Mouse (Mus musculus) lung, embryonic 14.5 days (tissue): ENCODE measurements at regions not wholly inside any gene's neighbourhood (a gene's known extent, or its start where the extent isn't known, plus 50 kb on each side); places are given as distances from the start of the nearest gene placed in this dataset.
A peak's percentile ranks its signal among the peaks of the same experiment; 100 is the strongest.
"Not testable (repeated sequence)": the region's sequence is repeated elsewhere in the genome, so short reads cannot be mapped to it uniquely, and the experiment has no call there.

Experiments
- ATAC-seq: fragments of 200-750 bp; cut with Nextera tagmentation; 2 replicates; pipeline ENCODE4 v1.8.0; 2017; ENCODE audit warnings: mild to moderate bottlenecking, moderate TSS enrichment, moderate library complexity; ENCODE audit not compliant: insufficient read depth
- DNase-seq: peaks from one replicate; pipeline ENCODE4 v3.0.0-alpha.2; 2015
- H3K27ac ChIP-seq: fragments of 300-500 bp; sonication (generic); 2 replicates; pipeline ENCODE4 v1.5.1; 2014; ENCODE audit warnings: low read depth, mild to moderate bottlenecking, moderate library complexity
- H3K27me3 ChIP-seq: fragments of 300-500 bp; sonication (generic); 2 replicates; pipeline ENCODE4 v1.6.1; 2014; ENCODE audit warnings: low read length, control low read depth; ENCODE audit not compliant: insufficient read depth
- H3K36me3 ChIP-seq: fragments of 300-500 bp; sonication (generic); 2 replicates; pipeline ENCODE4 v1.6.1; 2014; ENCODE audit warnings: control low read depth; ENCODE audit not compliant: insufficient read depth
- H3K4me1 ChIP-seq: fragments of 300-500 bp; sonication (generic); 2 replicates; pipeline ENCODE4 v1.6.1; 2014; ENCODE audit warnings: antibody characterized with exemption, control low read depth; ENCODE audit not compliant: insufficient read depth
- H3K4me2 ChIP-seq: fragments of 300-500 bp; sonication (generic); 2 replicates; pipeline ENCODE4 v1.6.1; 2014; ENCODE audit warnings: mild to moderate bottlenecking
- H3K4me3 ChIP-seq: fragments of 300-500 bp; sonication (generic); 2 replicates; pipeline ENCODE4 v1.5.1; 2014; ENCODE audit warnings: low read depth, low read length
- H3K9ac ChIP-seq: fragments of 300-500 bp; sonication (generic); 2 replicates; pipeline ENCODE4 v1.6.1; 2014
- H3K9me3 ChIP-seq: fragments of 300-500 bp; sonication (generic); 2 replicates; pipeline ENCODE4 v1.6.1; 2016; ENCODE audit warnings: low read depth, low read length, control low read depth
- CTCF ChIP-seq: IDR thresholded peaks from 2 replicates; pipeline ENCODE4 v1.5.1; 2016; ENCODE audit warnings: antibody characterized with exemption, low read depth
- WGBS: fragments of 180-500 bp; shearing (Covaris S2); extraction: QIAGEN DNeasy Blood & Tissue Kit; methylation state at CpG from one replicate; pipeline ENCODE4 v1.1.7; 2014; 5-methylcytosine and 5-hydroxymethylcytosine counted together

DNA sequence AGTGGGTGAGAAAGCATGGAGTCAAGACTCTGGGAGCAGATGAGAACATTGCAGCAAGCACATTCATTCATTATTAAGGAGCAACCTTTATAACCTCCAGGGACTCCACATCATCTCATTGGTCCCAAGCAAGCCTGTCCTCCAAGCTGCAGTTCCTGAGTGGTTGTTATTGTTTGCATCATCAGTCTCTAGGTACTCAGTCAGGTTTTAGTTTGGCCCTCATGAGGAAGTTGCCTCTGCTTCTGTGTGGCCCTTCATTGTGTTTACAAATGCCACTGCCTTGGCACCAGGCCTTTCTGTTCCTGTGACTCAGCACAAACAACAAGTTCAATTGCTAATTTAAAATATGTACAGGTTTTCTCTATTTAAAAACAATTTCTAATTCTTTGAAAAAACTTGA lies 323.8 kb upstream of the Pabpc4l start:
- Histone ChIP-seq H3K27ac (no peak overlapping the region), H3K9ac (no peak overlapping the region), H3K9me3 (no peaks in the 10 kb centered on the region), H3K36me3 (no peaks in the 10 kb centered on the region), H3K4me3 (no peak overlapping the region), H3K27me3 (no peaks in the 10 kb centered on the region), H3K4me1 (no peaks in the 10 kb centered on the region), H3K4me2 (no peak overlapping the region)
- no peak for ATAC-seq
- no peak for DNase-seq
- no peak for TF ChIP-seq CTCF

DNA sequence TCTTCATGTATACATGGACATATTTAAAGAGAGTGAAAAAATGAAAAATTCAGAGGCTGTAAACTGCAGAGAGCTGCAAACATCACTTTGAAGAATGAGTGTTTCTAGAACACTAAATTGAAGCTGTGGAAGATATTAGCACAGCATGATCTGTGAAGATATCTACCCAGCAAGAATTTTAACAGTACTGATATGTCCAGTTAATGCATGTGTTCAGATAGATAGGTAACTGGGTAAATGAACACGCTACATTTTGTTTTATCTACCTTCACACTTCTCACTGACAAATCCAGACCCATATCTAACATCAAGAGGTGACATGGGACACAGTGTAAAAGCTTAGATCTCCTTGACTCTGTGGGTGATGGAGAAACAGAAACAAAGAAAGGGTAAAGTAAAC lies 316.9 kb upstream of the Pabpc4l start:
- no peak overlapping the region for H3K9ac ChIP-seq
- H3K27ac ChIP-seq: no peak overlapping the region
- H3K4me1 ChIP-seq: no peaks in the 10 kb centered on the region
- no peak overlapping the region for H3K4me2 ChIP-seq
- H3K4me3 ChIP-seq: no peak overlapping the region
- no peaks in the 10 kb centered on the region for H3K27me3 ChIP-seq
- TF ChIP-seq CTCF: no peak
- H3K36me3 ChIP-seq: no peaks in the 10 kb centered on the region
- DNase-seq (no peak), ATAC-seq (no peak)
- 69% methylated on average over 1 of the region's 1 CpGs for WGBS
- H3K9me3 ChIP-seq: no peaks in the 10 kb centered on the region

DNA sequence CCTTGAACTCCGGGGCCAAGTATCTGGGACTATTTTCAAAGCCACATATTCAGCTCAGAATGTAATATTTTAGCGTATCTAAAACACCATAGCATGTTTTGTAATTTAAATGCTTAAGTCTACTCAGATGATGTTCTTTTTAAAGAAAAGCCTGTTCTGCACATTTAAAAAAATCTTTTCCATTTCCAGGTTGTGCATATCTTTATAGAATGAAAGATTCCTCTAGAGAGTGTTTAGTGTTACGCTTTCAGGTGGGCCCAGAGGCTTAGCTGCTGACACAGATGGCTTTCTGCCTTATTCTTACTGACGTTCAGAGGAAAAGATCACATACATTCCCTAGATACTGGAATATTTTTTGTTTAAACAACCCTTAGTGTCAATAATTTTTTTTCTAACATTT lies 310.5 kb upstream of the Pabpc4l start:
- 67% methylated on average over 4 of the region's 4 CpGs for WGBS
- Histone ChIP-seq H3K27ac (no peak overlapping the region), H3K4me3 (no peak overlapping the region), H3K4me2 (no peak overlapping the region), H3K9me3 (no peaks in the 10 kb centered on the region), H3K27me3 (no peaks in the 10 kb centered on the region), H3K9ac (no peak overlapping the region), H3K4me1 (no peaks in the 10 kb centered on the region), H3K36me3 (no peaks in the 10 kb centered on the region)
- TF ChIP-seq CTCF: no peak
- ATAC-seq (no peak), DNase-seq (no peak)

DNA sequence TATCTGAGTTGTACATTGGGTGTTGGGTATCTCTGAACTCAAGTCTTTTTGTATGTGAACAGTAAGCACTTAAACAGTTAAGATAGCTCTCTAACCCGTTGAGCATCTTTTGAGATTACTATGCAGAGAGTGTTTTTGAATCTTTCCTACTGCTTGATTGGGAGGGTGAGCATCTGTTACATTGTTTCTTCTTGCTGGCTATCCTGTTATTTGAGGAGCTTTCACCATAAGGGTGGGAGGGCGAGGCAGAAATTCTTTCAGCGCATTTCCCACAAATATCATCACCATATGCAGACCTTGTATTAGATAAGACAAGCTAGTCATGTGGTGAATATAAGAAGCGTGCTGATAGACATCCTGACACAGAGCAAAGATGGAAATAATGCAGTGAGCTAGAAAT lies 279.7 kb upstream of the Pabpc4l start:
- Histone ChIP-seq H3K36me3 (no peaks in the 10 kb centered on the region), H3K27ac (no peak overlapping the region), H3K4me1 (no peaks in the 10 kb centered on the region), H3K4me2 (no peak overlapping the region), H3K9me3 (no peaks in the 10 kb centered on the region), H3K4me3 (no peak overlapping the region), H3K9ac (no peak overlapping the region), H3K27me3 (no peaks in the 10 kb centered on the region)
- TF ChIP-seq CTCF: no peak
- ATAC-seq: no peak
- DNase-seq: no peak
- 67% methylated on average over 4 of the region's 4 CpGs for WGBS

DNA sequence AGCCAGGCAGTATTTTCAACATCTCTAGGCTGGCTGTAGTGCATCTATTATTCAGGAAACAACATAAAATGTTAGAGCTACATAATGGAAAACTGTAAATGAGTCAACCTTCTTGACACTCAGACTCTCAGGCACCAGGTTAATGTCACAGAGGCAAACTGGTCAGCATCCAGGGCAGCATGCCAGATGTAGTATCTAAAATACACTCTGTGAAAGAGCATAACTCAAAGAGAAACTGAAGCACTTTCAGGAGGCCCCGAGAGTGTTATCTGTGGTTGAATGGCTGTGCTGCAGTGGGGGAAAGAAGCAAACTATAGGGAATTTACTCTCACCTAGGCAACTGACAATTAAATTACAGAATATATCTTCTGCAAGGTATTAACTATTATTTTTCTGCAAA lies 253.6 kb upstream of the Pabpc4l start:
- no peaks in the 10 kb centered on the region for H3K9me3 ChIP-seq
- H3K27ac ChIP-seq: no peak overlapping the region
- ATAC-seq (no peak), DNase-seq (peak; percentile 20)
- no peak overlapping the region for H3K9ac ChIP-seq
- H3K27me3 ChIP-seq: no peaks in the 10 kb centered on the region
- no peak for TF ChIP-seq CTCF
- 13% methylated on average over 1 of the region's 1 CpGs for WGBS
- no peaks in the 10 kb centered on the region for H3K4me1 ChIP-seq
- H3K4me2 ChIP-seq: no peak overlapping the region
- no peaks in the 10 kb centered on the region for H3K36me3 ChIP-seq
- H3K4me3 ChIP-seq: no peak overlapping the region

DNA sequence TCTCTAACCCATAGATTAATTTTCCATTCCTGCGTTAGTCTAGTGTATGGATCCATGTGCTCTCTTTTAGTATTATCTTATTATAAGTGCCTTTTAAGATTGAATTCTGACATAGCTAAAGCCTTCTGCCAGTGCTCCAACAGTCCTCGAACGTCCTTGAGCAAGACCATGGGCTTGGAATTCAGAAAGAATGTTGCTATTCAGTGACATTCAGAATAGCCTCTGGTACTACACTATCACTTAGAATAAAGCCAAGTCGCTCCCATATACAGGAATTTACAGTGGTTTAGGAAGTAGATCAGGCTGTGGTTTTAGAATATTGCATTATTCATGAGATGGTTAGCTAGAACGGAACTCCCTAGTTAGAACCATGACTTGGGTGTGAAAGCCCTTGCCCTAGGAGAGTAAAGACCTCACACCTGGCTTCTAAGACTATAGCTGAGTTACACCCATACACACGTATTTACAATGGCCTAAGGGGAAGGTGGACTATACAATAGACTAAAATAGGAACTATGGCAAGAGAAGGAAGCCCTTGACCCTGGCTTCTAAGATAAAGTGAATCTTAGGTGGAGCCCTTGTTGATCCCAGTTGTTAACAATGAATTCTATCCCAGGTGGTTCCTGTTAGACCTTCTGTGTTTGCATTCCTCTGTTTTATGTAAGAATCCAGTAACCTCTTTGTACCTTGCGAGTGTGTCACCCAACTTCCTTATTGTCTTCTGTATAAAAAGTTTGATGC lies 239.8 kb upstream of the Pabpc4l start:
- H3K27ac ChIP-seq, H3K4me2 ChIP-seq, H3K9ac ChIP-seq, H3K4me3 ChIP-seq, ATAC-seq, H3K4me1 ChIP-seq, H3K27me3 ChIP-seq, H3K36me3 ChIP-seq, H3K9me3 ChIP-seq, DNase-seq: not testable (repeated sequence)
- WGBS: 88% methylated on average over 5 of the region's 7 CpGs
